Mouse (Mus musculus): Measurements from ENCODE around the gene Sec24a. TPM values are rescaled to one million over a fixed set of nuclear protein-coding genes. Genes with fewer than 3 reads are reported as not detected.
"Not testable (repeated sequence)": the region's sequence is repeated elsewhere in the genome, so short reads cannot be mapped to it uniquely, and the experiment has no call there.

The Sec24a gene
- polyA plus RNA-seq, 1 experiment, result 11.0 TPM

GRCm38 (mm10) chr11:51757625-51758024 is 5.8 kb downstream of the Sec24a start:
- no peak overlapping the region for H3K4me3 ChIP-seq (replicated peaks; ENCODE audit: insufficient read depth, low read depth, low read length)
- H3K27ac ChIP-seq (ENCODE audit: insufficient read depth, low read length), result no peak overlapping the region
- no peaks in the 10 kb centered on the region for H3K27me3 ChIP-seq (ENCODE audit: control insufficient read depth, insufficient read depth, low read length)
- H3K4me1 ChIP-seq (ENCODE audit: control insufficient read depth, insufficient read depth, low read length), result no peaks in the 10 kb centered on the region; the same call in 1 of the 2 replicates
- no peak for TF ChIP-seq POLR2A (IDR thresholded peaks at IDR 0.05; ENCODE audit: borderline replicate concordance, insufficient read depth, low read length)
- no peak for TF ChIP-seq CTCF (IDR thresholded peaks at IDR 0.05; ENCODE audit: borderline replicate concordance, insufficient read depth, low read depth, low read length)
- 84% methylated on average over 5 of the region's 5 CpGs for WGBS
- DNase-seq, result no peak

- no peak for DNase-seq
- peak overlapping the region; percentile 95 for H3K4me3 ChIP-seq (replicated peaks; ENCODE audit: insufficient read depth, low read depth, low read length)
- no peaks in the 10 kb centered on the region for H3K27me3 ChIP-seq (ENCODE audit: control insufficient read depth, insufficient read depth, low read length)
- no peaks in the 10 kb centered on the region; the same call in 1 of the 2 replicates for H3K4me1 ChIP-seq (ENCODE audit: control insufficient read depth, insufficient read depth, low read length)
- 72% methylated on average over 11 of the region's 11 CpGs for WGBS
- no peak for TF ChIP-seq POLR2A (IDR thresholded peaks at IDR 0.05; ENCODE audit: borderline replicate concordance, insufficient read depth, low read length)
- TF ChIP-seq CTCF (IDR thresholded peaks at IDR 0.05; ENCODE audit: borderline replicate concordance, insufficient read depth, low read depth, low read length), result no peak
- peak overlapping the region; percentile 94 for H3K27ac ChIP-seq (ENCODE audit: insufficient read depth, low read length)
Observed at GRCm38 (mm10) chr11:51757023-51757422, 6.4 kb downstream of the Sec24a start.

DNA sequence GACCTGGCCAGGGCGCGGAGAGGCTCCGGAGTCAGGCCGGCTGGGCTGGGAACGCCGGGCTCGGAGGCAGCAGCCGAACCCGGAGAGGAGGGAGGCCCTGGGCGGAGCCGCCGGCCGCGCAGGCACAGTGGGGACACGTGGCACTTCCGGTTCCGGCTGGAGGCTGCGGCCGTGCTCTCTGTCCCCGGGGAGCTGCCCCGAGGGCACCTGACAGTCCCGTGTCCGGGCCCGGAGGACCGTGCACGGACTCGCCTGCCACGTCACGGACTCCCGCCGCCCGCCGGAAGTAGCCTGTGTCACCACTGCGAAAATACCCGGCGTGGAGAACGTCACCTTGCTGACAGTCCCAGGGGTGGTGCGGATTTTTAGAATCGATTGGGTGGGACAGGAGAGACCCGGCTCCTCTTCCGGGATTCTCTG is 7.1 kb downstream of the Sec24a start:
- Histone ChIP-seq H3K27ac (ENCODE audit: insufficient read depth, low read length) (peak overlapping the region; percentile 94), H3K27me3 (ENCODE audit: control insufficient read depth, insufficient read depth, low read length) (no peaks in the 10 kb centered on the region), H3K4me3 (replicated peaks; ENCODE audit: insufficient read depth, low read depth, low read length) (peak overlapping the region; percentile 95), H3K4me1 (ENCODE audit: control insufficient read depth, insufficient read depth, low read length) (no peaks in the 10 kb centered on the region; the same call in 1 of the 2 replicates)
- peak; percentile 92 to 94 for DNase-seq
- under 1% methylated on average over 41 of the region's 41 CpGs for WGBS
- TF ChIP-seq POLR2A (IDR thresholded peaks at IDR 0.05; ENCODE audit: borderline replicate concordance, insufficient read depth, low read length) (peak; percentile 57), CTCF (IDR thresholded peaks at IDR 0.05; ENCODE audit: borderline replicate concordance, insufficient read depth, low read depth, low read length) (no peak)

GRCm38 (mm10) chr11:51755621-51756311 is 7.7 kb downstream of the Sec24a start:
- no peak for DNase-seq
- TF ChIP-seq POLR2A (IDR thresholded peaks at IDR 0.05; ENCODE audit: borderline replicate concordance, insufficient read depth, low read length) (no peak), CTCF (IDR thresholded peaks at IDR 0.05; ENCODE audit: borderline replicate concordance, insufficient read depth, low read depth, low read length) (no peak)
- H3K4me3 ChIP-seq (replicated peaks; ENCODE audit: insufficient read depth, low read depth, low read length), result peak overlapping the region; percentile 95
- H3K27ac ChIP-seq (ENCODE audit: insufficient read depth, low read length), result peak overlapping the region; percentile 32
- H3K4me1 ChIP-seq (ENCODE audit: control insufficient read depth, insufficient read depth, low read length), result no peaks in the 10 kb centered on the region; the same call in 1 of the 2 replicates
- WGBS, result 1% methylated on average over 46 of the region's 46 CpGs
- no peaks in the 10 kb centered on the region for H3K27me3 ChIP-seq (ENCODE audit: control insufficient read depth, insufficient read depth, low read length)

GRCm38 (mm10) chr11:51751623-51752225 is 11.7 kb downstream of the Sec24a start:
- WGBS, result 60% methylated on average over 6 of the region's 6 CpGs

GRCm38 (mm10) chr11:51746096-51746495 is 17.3 kb downstream of the Sec24a start:
- H3K27me3 ChIP-seq (ENCODE audit: control insufficient read depth, insufficient read depth, low read length), result no peaks in the 10 kb centered on the region
- DNase-seq, result no peak
- H3K4me3 ChIP-seq (replicated peaks; ENCODE audit: insufficient read depth, low read depth, low read length), result no peak overlapping the region
- H3K27ac ChIP-seq (ENCODE audit: insufficient read depth, low read length), result no peak overlapping the region
- WGBS, result 84% methylated on average over 1 of the region's 1 CpGs
- TF ChIP-seq POLR2A (IDR thresholded peaks at IDR 0.05; ENCODE audit: borderline replicate concordance, insufficient read depth, low read length) (no peak), CTCF (IDR thresholded peaks at IDR 0.05; ENCODE audit: borderline replicate concordance, insufficient read depth, low read depth, low read length) (no peak)
- H3K4me1 ChIP-seq (ENCODE audit: control insufficient read depth, insufficient read depth, low read length), result no peaks in the 10 kb centered on the region

More at GRCm38 (mm10) chr11:51751623-51752225, 11.7 kb downstream of the Sec24a start:
- H3K4me1 ChIP-seq (ENCODE audit: control insufficient read depth, insufficient read depth, low read length); DNase-seq; H3K27ac ChIP-seq (ENCODE audit: insufficient read depth, low read length); H3K4me3 ChIP-seq (replicated peaks; ENCODE audit: insufficient read depth, low read depth, low read length); H3K27me3 ChIP-seq (ENCODE audit: control insufficient read depth, insufficient read depth, low read length): not testable (repeated sequence)

GRCm38 (mm10) chr11:51740701-51741100 is 22.7 kb downstream of the Sec24a start:
- no peak for DNase-seq
- WGBS, result 93% methylated on average over 3 of the region's 3 CpGs
- TF ChIP-seq POLR2A (IDR thresholded peaks at IDR 0.05; ENCODE audit: borderline replicate concordance, insufficient read depth, low read length) (no peak), CTCF (IDR thresholded peaks at IDR 0.05; ENCODE audit: borderline replicate concordance, insufficient read depth, low read depth, low read length) (no peak)
- no peak overlapping the region for H3K4me3 ChIP-seq (replicated peaks; ENCODE audit: insufficient read depth, low read depth, low read length)
- no peaks in the 10 kb centered on the region for H3K27me3 ChIP-seq (ENCODE audit: control insufficient read depth, insufficient read depth, low read length)
- H3K27ac ChIP-seq (ENCODE audit: insufficient read depth, low read length), result no peak overlapping the region
- H3K4me1 ChIP-seq (ENCODE audit: control insufficient read depth, insufficient read depth, low read length), result no peaks in the 10 kb centered on the region
